Mouse (Mus musculus): ENCODE data around the gene Zfp335.

- TF ChIP-seq POLR2A (IDR thresholded peaks at IDR 0.05; ENCODE audit: extremely low read depth, insufficient read depth, low read length): no peak
- no peak for TF ChIP-seq CTCF (IDR thresholded peaks at IDR 0.05; ENCODE audit: low read depth, low read length)
Measured at GRCm38 (mm10) chr2:164895885-164896284, 15.7 kb downstream of the Zfp335 start.

Data from liver, adult 2 months (tissue).